Mouse (Mus musculus): ENCODE results near the gene Trabd2b. TPM values are rescaled to one million over a fixed set of nuclear protein-coding genes. Genes with fewer than 3 reads are reported as not detected.
A peak's percentile ranks its signal among the peaks of the same experiment; 100 is the strongest.

Gene Trabd2b
- total and polyA plus RNA-seq, 2 experiments from 2014 or later = 4.5 to 10.5 TPM

GRCm38 (mm10) chr4:114487701-114488100 lies 81.2 kb downstream of the Trabd2b start:
- Histone ChIP-seq H3K9me3 (replicated peaks; ENCODE audit: control insufficient read depth, low read length) (no peaks in the 10 kb centered on the region), H3K4me3 (ENCODE audit: low read depth, low read length) (no peak overlapping the region), H3K27me3 (ENCODE audit: control insufficient read depth, insufficient read depth, low read length) (no peaks in the 10 kb centered on the region), H3K4me2 (ENCODE audit: low read depth, low read length) (no peak overlapping the region), H3K36me3 (replicated peaks; ENCODE audit: control insufficient read depth, insufficient read depth, low read length) (no peaks in the 10 kb centered on the region), H3K9ac (replicated peaks; ENCODE audit: low read depth, low read length) (no peak overlapping the region), H3K4me1 (ENCODE audit: control insufficient read depth, insufficient read depth) (peaks cover 37% of the 10 kb centered on the region), H3K27ac (ENCODE audit: low read depth) (peak overlapping the region; percentile 83)
- WGBS = 73% methylated on average over 3 of the region's 3 CpGs
- no peak for ATAC-seq (ENCODE audit: insufficient read depth, low read depth)
- no peak for DNase-seq (ENCODE audit: low spot score)
- TF ChIP-seq CTCF (IDR thresholded peaks at IDR 0.05; ENCODE audit: low read depth) = no peak
- TF ChIP-seq EP300 (IDR thresholded peaks at IDR 0.05; ENCODE audit: low read depth) = no peak

GRCm38 (mm10) chr4:114492157-114492556 lies 85.6 kb downstream of the Trabd2b start:
- WGBS = 68% methylated on average over 4 of the region's 4 CpGs

DNA sequence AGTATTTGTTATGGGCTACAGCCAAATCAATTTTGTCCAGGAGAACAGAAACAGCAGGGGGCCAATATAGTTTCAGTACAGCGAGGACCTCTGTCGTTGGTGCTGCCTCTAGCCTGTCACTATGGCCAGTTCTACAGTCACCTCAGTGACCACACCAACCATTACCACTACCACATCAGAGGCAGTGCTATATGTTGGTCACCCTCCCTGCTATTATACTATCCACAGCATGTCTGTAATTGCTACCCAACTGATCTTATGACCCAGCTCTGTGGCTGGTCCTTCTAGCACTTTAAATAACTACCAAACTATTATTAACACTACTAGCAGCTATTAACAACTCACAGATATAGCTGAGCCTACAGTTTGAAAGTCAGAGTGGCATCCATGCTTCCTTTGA lies 87.5 kb downstream of the Trabd2b start:
- H3K36me3 ChIP-seq (replicated peaks; ENCODE audit: control insufficient read depth, insufficient read depth, low read length) = no peaks in the 10 kb centered on the region
- TF ChIP-seq CTCF (IDR thresholded peaks at IDR 0.05; ENCODE audit: low read depth) (no peak), EP300 (IDR thresholded peaks at IDR 0.05; ENCODE audit: low read depth) (no peak)
- no peak overlapping the region for H3K4me2 ChIP-seq (ENCODE audit: low read depth, low read length)
- WGBS = 77% methylated on average over 2 of the region's 2 CpGs
- no peak overlapping the region for H3K4me3 ChIP-seq (ENCODE audit: low read depth, low read length)
- 0 out of 2 replicates have a peak, but pooled peaks cover 22% of the 10 kb centered on the region for H3K4me1 ChIP-seq (ENCODE audit: control insufficient read depth, insufficient read depth)
- no peak overlapping the region for H3K9ac ChIP-seq (replicated peaks; ENCODE audit: low read depth, low read length)
- DNase-seq (ENCODE audit: low spot score) (peak; percentile 47), ATAC-seq (ENCODE audit: insufficient read depth, low read depth) (peak; percentile 35; the same call in 1 of the 2 replicates)
- H3K27ac ChIP-seq (ENCODE audit: low read depth) = peak overlapping the region; percentile 47
- H3K27me3 ChIP-seq (ENCODE audit: control insufficient read depth, insufficient read depth, low read length) = no peaks in the 10 kb centered on the region
- no peaks in the 10 kb centered on the region for H3K9me3 ChIP-seq (replicated peaks; ENCODE audit: control insufficient read depth, low read length)

More at GRCm38 (mm10) chr4:114492157-114492556, 85.6 kb downstream of the Trabd2b start:
- H3K36me3 ChIP-seq (replicated peaks; ENCODE audit: control insufficient read depth, insufficient read depth, low read length) = no peaks in the 10 kb centered on the region
- TF ChIP-seq EP300 (IDR thresholded peaks at IDR 0.05; ENCODE audit: low read depth) = no peak
- TF ChIP-seq CTCF (IDR thresholded peaks at IDR 0.05; ENCODE audit: low read depth) = no peak
- H3K4me3 ChIP-seq (ENCODE audit: low read depth, low read length) = no peak overlapping the region
- no peak overlapping the region for H3K27ac ChIP-seq (ENCODE audit: low read depth)
- ATAC-seq (ENCODE audit: insufficient read depth, low read depth) = no peak
- peaks cover 29% of the 10 kb centered on the region for H3K4me1 ChIP-seq (ENCODE audit: control insufficient read depth, insufficient read depth)
- H3K9ac ChIP-seq (replicated peaks; ENCODE audit: low read depth, low read length) = no peak overlapping the region
- no peak overlapping the region for H3K4me2 ChIP-seq (ENCODE audit: low read depth, low read length)
- DNase-seq (ENCODE audit: low spot score) = no peak
- no peaks in the 10 kb centered on the region for H3K9me3 ChIP-seq (replicated peaks; ENCODE audit: control insufficient read depth, low read length)
- no peaks in the 10 kb centered on the region for H3K27me3 ChIP-seq (ENCODE audit: control insufficient read depth, insufficient read depth, low read length)

- Histone ChIP-seq H3K9me3 (replicated peaks; ENCODE audit: control insufficient read depth, low read length) (no peaks in the 10 kb centered on the region), H3K36me3 (replicated peaks; ENCODE audit: control insufficient read depth, insufficient read depth, low read length) (no peaks in the 10 kb centered on the region), H3K27ac (ENCODE audit: low read depth) (peak overlapping the region; percentile 75), H3K9ac (replicated peaks; ENCODE audit: low read depth, low read length) (no peak overlapping the region), H3K27me3 (ENCODE audit: control insufficient read depth, insufficient read depth, low read length) (no peaks in the 10 kb centered on the region), H3K4me1 (ENCODE audit: control insufficient read depth, insufficient read depth) (peaks cover 32% of the 10 kb centered on the region; the same call in 1 of the 2 replicates), H3K4me2 (ENCODE audit: low read depth, low read length) (no peak overlapping the region), H3K4me3 (ENCODE audit: low read depth, low read length) (no peak overlapping the region)
- DNase-seq (ENCODE audit: low spot score) (peak; percentile 64), ATAC-seq (ENCODE audit: insufficient read depth, low read depth) (peak; percentile 45)
- WGBS = 53% methylated on average over 4 of the region's 4 CpGs
- TF ChIP-seq EP300 (IDR thresholded peaks at IDR 0.05; ENCODE audit: low read depth) (no peak), CTCF (IDR thresholded peaks at IDR 0.05; ENCODE audit: low read depth) (no peak)
Observed at GRCm38 (mm10) chr4:114495688-114496426, 89.3 kb downstream of the Trabd2b start.

DNA sequence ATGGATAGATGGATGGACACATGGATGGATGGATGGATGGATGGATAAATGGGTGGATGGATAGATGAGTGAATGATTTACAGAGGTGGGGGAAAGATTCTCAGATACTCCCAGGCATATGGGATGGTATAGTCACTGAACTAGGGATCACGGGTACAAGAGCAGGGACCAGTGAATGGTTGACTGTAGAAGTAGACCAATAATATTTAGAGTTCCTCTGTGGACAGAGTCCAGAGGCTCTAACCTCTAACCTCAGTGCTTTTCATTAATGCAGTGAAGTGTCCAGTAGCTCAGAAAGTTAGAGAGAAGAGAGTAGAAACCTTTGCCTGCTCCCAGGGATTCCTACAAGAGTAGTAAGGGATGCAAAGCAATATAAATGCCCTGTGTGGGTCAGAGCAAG lies 93.1 kb downstream of the Trabd2b start:
- Histone ChIP-seq H3K36me3 (replicated peaks; ENCODE audit: control insufficient read depth, insufficient read depth, low read length) (no peaks in the 10 kb centered on the region), H3K4me3 (ENCODE audit: low read depth, low read length) (no peak overlapping the region), H3K27me3 (ENCODE audit: control insufficient read depth, insufficient read depth, low read length) (no peaks in the 10 kb centered on the region), H3K9ac (replicated peaks; ENCODE audit: low read depth, low read length) (no peak overlapping the region), H3K4me2 (ENCODE audit: low read depth, low read length) (no peak overlapping the region), H3K27ac (ENCODE audit: low read depth) (peak overlapping the region; percentile 12; the same call in 1 of the 2 replicates), H3K9me3 (replicated peaks; ENCODE audit: control insufficient read depth, low read length) (no peaks in the 10 kb centered on the region), H3K4me1 (ENCODE audit: control insufficient read depth, insufficient read depth) (peaks cover 29% of the 10 kb centered on the region)
- DNase-seq (ENCODE audit: low spot score) = no peak
- WGBS = 87% methylated on average over 1 of the region's 1 CpGs
- no peak for ATAC-seq (ENCODE audit: insufficient read depth, low read depth)
- TF ChIP-seq EP300 (IDR thresholded peaks at IDR 0.05; ENCODE audit: low read depth) (no peak), CTCF (IDR thresholded peaks at IDR 0.05; ENCODE audit: low read depth) (no peak)

All from heart, postnatal 0 days (tissue).